Mouse (Mus musculus): ENCODE results near the gene Mob3a.
A peak's percentile ranks its signal among the peaks of the same experiment; 100 is the strongest.

Gene Mob3a

GRCm38 (mm10) chr10:80701721-80702535 is at the start of gene Mob3a, which contains the start of gene Izumo4:
Gene Mob3a, minus strand, starts transcription at chr10:80701977.
Gene Izumo4, plus strand, starts transcription at chr10:80702184.
- DNase-seq: peak; percentile 99

- peak; percentile 40 for DNase-seq
Observed at GRCm38 (mm10) chr10:80751188-80751832, 49.5 kb upstream of the Mob3a start.

- DNase-seq: peak; percentile 49
Observed at GRCm38 (mm10) chr10:80748609-80749008, 46.8 kb upstream of the Mob3a start.

- DNase-seq: peak; percentile 72
Observed at GRCm38 (mm10) chr10:80747410-80747809, 45.6 kb upstream of the Mob3a start.

- DNase-seq: peak; percentile 18
Observed at GRCm38 (mm10) chr10:80744262-80744661, 42.5 kb upstream of the Mob3a start.

GRCm38 (mm10) chr10:80742180-80742978 is 40.6 kb upstream of the Mob3a start, which contains the start of gene Ap3d1:
Gene Ap3d1, minus strand, starts transcription at chr10:80742264.
- peak; percentile 96 for DNase-seq

GRCm38 (mm10) chr10:80741634-80742179 is 39.9 kb upstream of the Mob3a start:
- DNase-seq: no peak

- peak; percentile 8 for DNase-seq
Observed at GRCm38 (mm10) chr10:80741146-80741545, 39.4 kb upstream of the Mob3a start.

GRCm38 (mm10) chr10:80738657-80739056 is 36.9 kb upstream of the Mob3a start:
- no peak for DNase-seq

- DNase-seq: no peak
Observed at GRCm38 (mm10) chr10:80736731-80737130, 35.0 kb upstream of the Mob3a start.

GRCm38 (mm10) chr10:80732611-80733101 is 30.9 kb upstream of the Mob3a start:
- no peak for DNase-seq

GRCm38 (mm10) chr10:80727369-80728127 is 25.8 kb upstream of the Mob3a start:
- no peak for DNase-seq

- DNase-seq: no peak
Observed at GRCm38 (mm10) chr10:80717281-80717680, 15.5 kb upstream of the Mob3a start.

- DNase-seq: no peak
Observed at GRCm38 (mm10) chr10:80710834-80711233, 9.1 kb upstream of the Mob3a start.

- DNase-seq: no peak
Observed at GRCm38 (mm10) chr10:80705479-80705878, 3.7 kb upstream of the Mob3a start.

- DNase-seq: no peak
Observed at GRCm38 (mm10) chr10:80705033-80705432, 3.3 kb upstream of the Mob3a start.

GRCm38 (mm10) chr10:80704418-80704817 is 2.6 kb upstream of the Mob3a start:
- DNase-seq: no peak

GRCm38 (mm10) chr10:80703643-80704042 is 1.9 kb upstream of the Mob3a start:
- no peak for DNase-seq

- DNase-seq: peak; percentile 90
Observed at GRCm38 (mm10) chr10:80702536-80703390, 986 bp upstream of the Mob3a start.

GRCm38 (mm10) chr10:80700732-80701131 is 1.0 kb downstream of the Mob3a start:
- DNase-seq: peak; percentile 70

GRCm38 (mm10) chr10:80700038-80700504 is 1.7 kb downstream of the Mob3a start:
- peak; percentile 33 for DNase-seq
